Mouse (Mus musculus): Measurements from ENCODE around the gene Magi2. TPM values are rescaled to one million over a fixed set of nuclear protein-coding genes. Genes with fewer than 3 reads are reported as not detected.

Gene Magi2
- polyA plus RNA-seq, 1 experiment from 2014 or later, result 3.2 TPM

DNA sequence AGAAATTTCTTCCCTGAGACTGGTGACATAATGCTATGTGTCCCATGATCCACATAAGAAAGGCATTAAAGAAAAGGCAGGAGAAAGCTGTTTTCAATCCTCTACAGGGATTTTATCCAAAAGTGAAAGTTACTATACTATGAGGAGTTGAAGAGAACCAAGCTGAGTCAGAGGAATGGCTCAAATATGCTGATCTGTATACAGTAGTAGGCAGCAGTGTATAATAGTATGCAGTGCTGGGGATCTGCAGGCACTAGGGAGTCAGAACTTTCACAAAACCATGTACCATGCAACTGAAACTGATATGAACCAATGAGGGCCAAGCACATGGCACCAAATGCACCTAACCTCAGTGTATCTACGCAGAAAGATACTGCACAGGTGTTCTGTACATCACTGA lies 855.5 kb downstream of the Magi2 start:
- Histone ChIP-seq H3K4me1 (replicated peaks; ENCODE audit: control insufficient read depth, insufficient read depth, low read length) (no peaks in the 10 kb centered on the region), H3K4me2 (ENCODE audit: low read length) (no peak overlapping the region), H3K36me3 (ENCODE audit: control insufficient read depth, insufficient read depth, low read length) (no peaks in the 10 kb centered on the region), H3K27ac (ENCODE audit: low read depth) (no peak overlapping the region), H3K9me3 (ENCODE audit: control insufficient read depth, low read length) (no peaks in the 10 kb centered on the region), H3K27me3 (replicated peaks; ENCODE audit: control insufficient read depth, insufficient read depth, low read length) (no peaks in the 10 kb centered on the region), H3K4me3 (ENCODE audit: low read depth, low read length) (no peak overlapping the region), H3K9ac (ENCODE audit: low read length) (no peak overlapping the region)
- no peak for DNase-seq (ENCODE audit: low spot score)
- 83% methylated on average over 1 of the region's 1 CpGs for WGBS
- ATAC-seq (replicated peaks; ENCODE audit: low FRiP score, low TSS enrichment, low read depth), result no peak

DNA sequence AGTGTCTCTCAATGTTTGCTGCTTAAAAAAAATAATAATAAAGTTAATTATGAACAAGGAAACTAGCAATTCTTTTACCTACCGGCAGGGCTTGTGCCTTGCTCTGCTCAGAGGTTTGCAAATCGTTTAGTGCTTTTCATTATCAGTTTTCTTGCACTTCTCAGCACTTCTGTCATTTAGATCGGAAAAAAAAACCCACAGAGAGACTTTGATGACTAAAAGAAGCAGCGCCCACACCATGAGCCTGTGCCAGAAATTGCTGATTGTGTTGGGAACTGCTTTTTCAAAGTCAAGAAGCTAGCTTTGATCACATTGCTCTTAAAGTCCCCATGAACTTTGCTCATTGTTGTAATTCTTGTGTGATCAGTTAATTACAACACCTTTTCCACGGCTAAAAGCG lies 860.2 kb downstream of the Magi2 start:
- Histone ChIP-seq H3K4me1 (replicated peaks; ENCODE audit: control insufficient read depth, insufficient read depth, low read length) (no peaks in the 10 kb centered on the region), H3K9ac (ENCODE audit: low read length) (no peak overlapping the region), H3K36me3 (ENCODE audit: control insufficient read depth, insufficient read depth, low read length) (no peaks in the 10 kb centered on the region), H3K27me3 (replicated peaks; ENCODE audit: control insufficient read depth, insufficient read depth, low read length) (no peaks in the 10 kb centered on the region), H3K27ac (ENCODE audit: low read depth) (no peak overlapping the region), H3K4me2 (ENCODE audit: low read length) (no peak overlapping the region), H3K9me3 (ENCODE audit: control insufficient read depth, low read length) (no peaks in the 10 kb centered on the region), H3K4me3 (ENCODE audit: low read depth, low read length) (no peak overlapping the region)
- ATAC-seq (replicated peaks; ENCODE audit: low FRiP score, low TSS enrichment, low read depth) (no peak), DNase-seq (ENCODE audit: low spot score) (no peak)
- 66% methylated on average over 6 of the region's 6 CpGs for WGBS

DNA sequence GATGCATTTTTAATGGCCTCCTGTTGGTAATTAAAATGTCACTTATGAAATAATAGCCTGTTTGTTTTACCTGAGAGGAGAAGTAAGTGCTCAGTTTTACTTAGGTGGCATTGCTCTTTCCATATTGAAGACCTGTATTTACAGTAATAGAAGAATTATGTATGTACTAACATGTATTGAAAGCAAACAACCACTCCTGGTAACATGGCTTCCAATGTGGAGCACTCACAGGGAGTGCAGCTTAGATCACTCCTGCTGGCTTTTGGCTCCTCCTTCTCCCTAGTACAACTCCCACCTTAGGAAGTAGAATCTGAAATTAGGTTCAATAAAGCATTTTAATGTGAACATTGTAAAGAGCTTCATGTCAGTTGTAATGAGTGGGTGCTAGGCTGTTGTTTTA lies 877.0 kb downstream of the Magi2 start:
- H3K36me3 ChIP-seq (ENCODE audit: control insufficient read depth, insufficient read depth, low read length), result no peaks in the 10 kb centered on the region
- H3K9me3 ChIP-seq (ENCODE audit: control insufficient read depth, low read length), result no peaks in the 10 kb centered on the region
- DNase-seq (ENCODE audit: low spot score), result no peak
- no peak overlapping the region for H3K27ac ChIP-seq (ENCODE audit: low read depth)
- H3K27me3 ChIP-seq (replicated peaks; ENCODE audit: control insufficient read depth, insufficient read depth, low read length), result no peaks in the 10 kb centered on the region
- H3K9ac ChIP-seq (ENCODE audit: low read length), result no peak overlapping the region
- no peak overlapping the region for H3K4me3 ChIP-seq (ENCODE audit: low read depth, low read length)
- H3K4me2 ChIP-seq (ENCODE audit: low read length), result no peak overlapping the region
- no peaks in the 10 kb centered on the region for H3K4me1 ChIP-seq (replicated peaks; ENCODE audit: control insufficient read depth, insufficient read depth, low read length)
- ATAC-seq (replicated peaks; ENCODE audit: low FRiP score, low TSS enrichment, low read depth), result no peak

DNA sequence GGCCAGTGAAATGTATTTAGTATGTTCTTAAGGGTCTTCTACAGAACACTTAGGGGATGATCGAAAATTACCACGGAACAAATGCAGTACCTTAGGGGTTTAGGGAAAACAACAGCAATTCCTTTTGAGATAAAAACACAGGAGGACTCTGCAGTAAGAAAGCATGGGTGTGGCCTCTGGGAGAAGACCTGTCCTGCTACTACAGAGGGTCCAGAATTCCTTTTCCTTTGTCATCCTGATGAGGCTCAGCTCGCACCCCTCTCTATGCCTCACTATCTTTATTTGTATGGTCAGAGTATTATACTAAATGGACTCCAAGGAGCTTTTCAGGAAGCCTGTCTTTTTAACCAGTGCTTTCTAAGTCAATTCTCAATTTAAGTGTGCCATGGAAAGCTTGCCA lies 877.7 kb downstream of the Magi2 start:
- Histone ChIP-seq H3K4me2 (ENCODE audit: low read length) (no peak overlapping the region), H3K27me3 (replicated peaks; ENCODE audit: control insufficient read depth, insufficient read depth, low read length) (no peaks in the 10 kb centered on the region), H3K27ac (ENCODE audit: low read depth) (no peak overlapping the region), H3K9me3 (ENCODE audit: control insufficient read depth, low read length) (no peaks in the 10 kb centered on the region), H3K4me3 (ENCODE audit: low read depth, low read length) (no peak overlapping the region), H3K9ac (ENCODE audit: low read length) (no peak overlapping the region), H3K36me3 (ENCODE audit: control insufficient read depth, insufficient read depth, low read length) (no peaks in the 10 kb centered on the region), H3K4me1 (replicated peaks; ENCODE audit: control insufficient read depth, insufficient read depth, low read length) (no peaks in the 10 kb centered on the region)
- ATAC-seq (replicated peaks; ENCODE audit: low FRiP score, low TSS enrichment, low read depth) (no peak), DNase-seq (ENCODE audit: low spot score) (no peak)
- 45% methylated on average over 3 of the region's 3 CpGs for WGBS

DNA sequence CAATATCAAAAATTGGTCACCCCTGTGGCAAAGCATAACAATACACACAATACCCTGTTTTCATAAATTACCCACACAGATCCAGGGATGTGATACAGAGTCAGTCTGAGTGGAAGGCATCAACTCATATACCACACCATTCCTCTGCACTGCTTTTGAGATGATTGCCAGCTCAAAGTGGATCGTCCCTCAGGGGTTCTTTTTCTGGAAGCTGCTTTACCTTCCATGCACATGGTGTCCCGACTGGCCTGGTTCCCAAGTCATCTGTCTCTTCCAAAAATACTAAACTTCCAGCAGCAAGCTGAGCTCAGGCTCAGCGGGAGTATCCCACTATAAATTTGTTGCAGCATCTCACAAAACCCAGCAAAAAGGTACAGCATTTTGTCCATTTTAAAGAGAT lies 882.7 kb downstream of the Magi2 start:
- no peaks in the 10 kb centered on the region for H3K9me3 ChIP-seq (ENCODE audit: control insufficient read depth, low read length)
- ATAC-seq (replicated peaks; ENCODE audit: low FRiP score, low TSS enrichment, low read depth), result no peak
- no peak for DNase-seq (ENCODE audit: low spot score)
- no peak overlapping the region for H3K4me2 ChIP-seq (ENCODE audit: low read length)
- no peak overlapping the region for H3K27ac ChIP-seq (ENCODE audit: low read depth)
- no peak overlapping the region for H3K9ac ChIP-seq (ENCODE audit: low read length)
- H3K27me3 ChIP-seq (replicated peaks; ENCODE audit: control insufficient read depth, insufficient read depth, low read length), result no peaks in the 10 kb centered on the region
- no peak overlapping the region for H3K4me3 ChIP-seq (ENCODE audit: low read depth, low read length)
- no peaks in the 10 kb centered on the region for H3K4me1 ChIP-seq (replicated peaks; ENCODE audit: control insufficient read depth, insufficient read depth, low read length)
- H3K36me3 ChIP-seq (ENCODE audit: control insufficient read depth, insufficient read depth, low read length), result no peaks in the 10 kb centered on the region
- WGBS, result 79% methylated on average over 3 of the region's 3 CpGs

DNA sequence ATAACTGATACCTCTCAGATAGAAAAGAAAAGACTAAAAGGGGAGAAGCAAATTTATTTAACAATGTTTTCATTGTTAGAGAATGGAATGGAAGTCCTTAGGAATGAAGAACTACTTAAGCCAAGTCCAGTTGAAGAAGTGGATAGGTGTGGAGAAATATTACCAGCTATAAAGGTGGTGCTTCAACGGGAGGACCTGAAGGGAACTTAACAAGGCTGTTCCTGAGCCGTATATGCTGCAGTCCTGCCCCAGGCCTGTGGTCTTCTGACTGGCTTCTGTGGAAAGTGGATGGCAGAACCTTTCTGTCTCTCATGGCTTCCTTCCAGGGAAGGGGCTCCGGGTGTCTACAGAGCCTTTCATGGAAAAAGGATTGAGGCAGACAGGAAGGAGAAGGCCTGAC lies 890.3 kb downstream of the Magi2 start:
- Histone ChIP-seq H3K27me3 (replicated peaks; ENCODE audit: control insufficient read depth, insufficient read depth, low read length) (no peaks in the 10 kb centered on the region), H3K9ac (ENCODE audit: low read length) (no peak overlapping the region), H3K4me2 (ENCODE audit: low read length) (no peak overlapping the region), H3K9me3 (ENCODE audit: control insufficient read depth, low read length) (no peaks in the 10 kb centered on the region), H3K4me1 (replicated peaks; ENCODE audit: control insufficient read depth, insufficient read depth, low read length) (no peaks in the 10 kb centered on the region), H3K4me3 (ENCODE audit: low read depth, low read length) (no peak overlapping the region), H3K36me3 (ENCODE audit: control insufficient read depth, insufficient read depth, low read length) (no peaks in the 10 kb centered on the region), H3K27ac (ENCODE audit: low read depth) (no peak overlapping the region)
- ATAC-seq (replicated peaks; ENCODE audit: low FRiP score, low TSS enrichment, low read depth) (no peak), DNase-seq (ENCODE audit: low spot score) (no peak)
- WGBS, result 89% methylated on average over 3 of the region's 3 CpGs

DNA sequence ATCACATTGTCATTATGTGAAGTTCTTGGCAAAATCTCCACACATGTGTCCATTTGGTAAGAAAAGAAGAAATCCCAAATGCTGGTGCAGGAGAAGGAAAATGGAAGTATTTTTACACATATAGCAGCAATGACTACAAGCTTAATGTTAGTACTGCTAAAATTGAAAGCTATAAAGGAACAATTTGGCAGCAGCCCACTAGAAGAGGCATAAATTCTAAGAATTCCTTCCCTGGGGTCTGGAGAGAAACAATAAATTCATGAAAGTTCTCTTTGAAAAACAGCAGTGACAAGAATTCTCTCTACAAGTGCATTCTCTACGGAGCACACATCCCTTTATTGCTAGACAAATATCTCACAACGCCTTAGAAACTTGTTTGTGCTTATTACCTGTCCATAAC lies 913.4 kb downstream of the Magi2 start:
- H3K4me3 ChIP-seq (ENCODE audit: low read depth, low read length), result no peak overlapping the region
- WGBS, result 44% methylated on average over 2 of the region's 2 CpGs
- H3K36me3 ChIP-seq (ENCODE audit: control insufficient read depth, insufficient read depth, low read length), result no peaks in the 10 kb centered on the region
- H3K27me3 ChIP-seq (replicated peaks; ENCODE audit: control insufficient read depth, insufficient read depth, low read length), result no peaks in the 10 kb centered on the region
- no peak overlapping the region for H3K4me2 ChIP-seq (ENCODE audit: low read length)
- no peak for ATAC-seq (replicated peaks; ENCODE audit: low FRiP score, low TSS enrichment, low read depth)
- H3K9ac ChIP-seq (ENCODE audit: low read length), result no peak overlapping the region
- no peaks in the 10 kb centered on the region for H3K9me3 ChIP-seq (ENCODE audit: control insufficient read depth, low read length)
- DNase-seq (ENCODE audit: low spot score), result no peak
- no peaks in the 10 kb centered on the region for H3K4me1 ChIP-seq (replicated peaks; ENCODE audit: control insufficient read depth, insufficient read depth, low read length)
- H3K27ac ChIP-seq (ENCODE audit: low read depth), result no peak overlapping the region

DNA sequence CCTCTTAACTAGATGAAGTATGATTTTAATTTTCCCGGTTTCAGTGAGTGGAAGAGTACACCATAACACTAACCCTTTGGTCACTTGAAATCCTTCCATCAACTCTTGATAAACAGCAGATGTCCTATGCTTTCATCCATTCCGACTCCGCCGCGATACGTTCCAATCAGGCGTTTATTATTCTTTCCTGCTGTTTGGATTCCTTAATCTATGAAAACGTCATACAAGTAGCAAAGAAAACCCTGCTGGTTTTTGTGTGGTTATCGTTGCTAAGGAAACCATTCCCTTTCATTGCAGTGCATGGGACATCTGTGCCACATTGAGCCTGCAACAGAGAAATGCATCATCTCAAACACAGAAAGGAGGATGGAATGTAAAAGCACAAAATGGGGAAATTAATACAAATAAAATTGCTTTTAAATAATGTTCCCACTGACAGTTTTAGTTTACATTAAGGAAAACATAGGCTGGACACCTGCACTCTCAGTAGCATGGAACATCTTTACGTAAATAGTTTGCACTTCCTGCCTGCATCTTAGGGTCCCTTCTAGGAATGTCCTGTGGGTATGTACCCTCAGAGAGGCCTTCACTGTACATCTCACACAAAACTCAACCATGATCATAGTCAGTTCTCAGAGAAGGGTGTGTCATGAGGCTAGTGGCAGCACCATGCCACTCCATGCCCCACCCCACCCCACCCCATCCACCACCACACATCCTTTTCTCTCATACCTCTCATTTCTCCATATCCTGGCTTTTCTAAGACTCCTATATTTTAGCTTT lies 914.0 kb downstream of the Magi2 start:
- H3K4me2 ChIP-seq (ENCODE audit: low read length), result no peak overlapping the region
- no peak for DNase-seq (ENCODE audit: low spot score)

DNA sequence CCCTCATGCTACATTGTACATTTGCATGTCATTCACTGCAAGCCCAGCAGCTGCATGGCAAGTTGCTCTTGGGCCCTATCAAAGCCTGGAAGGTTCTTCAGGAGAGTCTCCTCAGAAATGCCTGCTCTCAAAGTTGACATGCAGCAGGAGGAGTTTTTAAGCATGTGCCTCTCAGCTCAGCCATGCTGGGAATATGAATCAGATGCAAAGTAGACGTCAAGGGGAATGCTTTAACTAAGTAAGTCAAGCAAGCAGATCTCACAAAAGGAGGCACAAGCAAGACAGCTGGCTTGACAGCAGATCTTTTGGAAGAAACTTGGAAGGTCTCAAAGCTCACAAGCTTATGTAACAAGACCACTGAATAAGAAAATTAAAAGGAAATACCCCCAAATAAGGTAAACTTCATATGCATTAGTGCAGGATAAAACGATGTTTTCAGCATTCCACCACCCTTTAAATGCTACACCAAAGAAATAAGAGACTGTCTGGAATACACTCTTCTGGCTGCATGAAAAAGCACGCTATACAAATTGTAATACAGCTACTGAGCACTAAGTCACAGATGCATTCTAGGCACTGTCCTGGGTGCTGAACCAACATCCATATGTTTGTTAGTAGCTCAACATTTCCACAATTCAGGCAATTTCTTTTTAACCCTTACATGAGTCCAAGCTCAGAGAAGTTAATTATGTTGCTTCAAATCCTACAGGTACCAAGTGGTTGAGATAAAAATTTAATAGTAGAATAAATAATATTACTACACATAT lies 926.7 kb downstream of the Magi2 start:
- Histone ChIP-seq H3K9ac (ENCODE audit: low read length) (no peak overlapping the region), H3K4me2 (ENCODE audit: low read length) (no peak overlapping the region), H3K27me3 (replicated peaks; ENCODE audit: control insufficient read depth, insufficient read depth, low read length) (no peaks in the 10 kb centered on the region), H3K4me3 (ENCODE audit: low read depth, low read length) (no peak overlapping the region), H3K9me3 (ENCODE audit: control insufficient read depth, low read length) (no peaks in the 10 kb centered on the region), H3K27ac (ENCODE audit: low read depth) (no peak overlapping the region), H3K4me1 (replicated peaks; ENCODE audit: control insufficient read depth, insufficient read depth, low read length) (no peaks in the 10 kb centered on the region), H3K36me3 (ENCODE audit: control insufficient read depth, insufficient read depth, low read length) (no peaks in the 10 kb centered on the region)
- no peak for ATAC-seq (replicated peaks; ENCODE audit: low FRiP score, low TSS enrichment, low read depth)
- DNase-seq (ENCODE audit: low spot score), result no peak
- WGBS, result 53% methylated on average over 3 of the region's 3 CpGs

More for the DNA sequence above, 914.0 kb downstream of the Magi2 start:
- WGBS, result 35% methylated on average over 10 of the region's 10 CpGs
- no peaks in the 10 kb centered on the region for H3K4me1 ChIP-seq (replicated peaks; ENCODE audit: control insufficient read depth, insufficient read depth, low read length)
- no peak overlapping the region for H3K4me3 ChIP-seq (ENCODE audit: low read depth, low read length)
- ATAC-seq (replicated peaks; ENCODE audit: low FRiP score, low TSS enrichment, low read depth), result no peak
- no peak overlapping the region for H3K9ac ChIP-seq (ENCODE audit: low read length)
- H3K27me3 ChIP-seq (replicated peaks; ENCODE audit: control insufficient read depth, insufficient read depth, low read length), result no peaks in the 10 kb centered on the region
- H3K27ac ChIP-seq (ENCODE audit: low read depth), result no peak overlapping the region
- no peaks in the 10 kb centered on the region for H3K9me3 ChIP-seq (ENCODE audit: control insufficient read depth, low read length)
- no peaks in the 10 kb centered on the region for H3K36me3 ChIP-seq (ENCODE audit: control insufficient read depth, insufficient read depth, low read length)
